Mouse (Mus musculus) adrenal gland, adult 2 months (tissue): ENCODE results near the gene Alkbh1. TPM values are rescaled to one million over a fixed set of nuclear protein-coding genes. Genes with fewer than 3 reads are reported as not detected.

Experiments used
- DNase-seq: peaks from one replicate; pipeline ENCODE4 v3.0.0; 2021
- polyA plus RNA-seq: library from polyadenylated mRNA; depleted of rRNA; stranded (reverse); fragments of >200 nt; gene quantifications from 2 replicates; pipeline ENCODE4 v1.2.3, GENCODE M21; 2012
- total RNA-seq, 2 experiments: library from RNA; stranded (reverse); gene quantifications; 2 replicates each; pipeline ENCODE4 v1.2.3; 2021

Gene Alkbh1
- total and polyA plus RNA-seq, 3 experiments, result 13.3 to 28.5 (median 15.3) TPM

- no peak for DNase-seq
Measured at GRCm38 (mm10) chr12:87418921-87419320, 24.9 kb downstream of the Alkbh1 start.

DNA sequence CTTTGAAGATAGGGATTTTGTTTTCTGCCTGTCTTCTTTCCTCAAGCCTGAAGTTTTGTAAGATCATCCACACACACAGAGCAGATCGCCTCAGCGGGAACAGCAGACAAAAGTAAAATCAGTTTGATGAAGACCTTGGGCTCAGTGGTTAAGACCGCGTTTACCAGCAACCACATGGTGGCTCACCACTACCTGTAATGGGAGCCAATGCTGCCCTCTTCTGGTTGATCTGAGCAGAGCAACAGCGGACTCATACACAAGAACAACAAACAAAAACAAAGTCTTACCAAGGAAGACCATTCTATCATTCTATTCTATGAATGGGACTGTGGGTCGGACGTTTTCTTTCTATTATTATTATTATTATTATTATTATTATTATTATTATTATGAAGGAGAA, 27.1 kb downstream of the Alkbh1 start:
- DNase-seq, result peak; percentile 68

GRCm38 (mm10) chr12:87415358-87415757, 28.5 kb downstream of the Alkbh1 start:
- DNase-seq, result no peak

- peak; percentile 76 for DNase-seq
Measured at GRCm38 (mm10) chr12:87413179-87413790, 30.5 kb downstream of the Alkbh1 start.

- DNase-seq, result no peak
Measured at GRCm38 (mm10) chr12:87410999-87411398, 32.8 kb downstream of the Alkbh1 start.

DNA sequence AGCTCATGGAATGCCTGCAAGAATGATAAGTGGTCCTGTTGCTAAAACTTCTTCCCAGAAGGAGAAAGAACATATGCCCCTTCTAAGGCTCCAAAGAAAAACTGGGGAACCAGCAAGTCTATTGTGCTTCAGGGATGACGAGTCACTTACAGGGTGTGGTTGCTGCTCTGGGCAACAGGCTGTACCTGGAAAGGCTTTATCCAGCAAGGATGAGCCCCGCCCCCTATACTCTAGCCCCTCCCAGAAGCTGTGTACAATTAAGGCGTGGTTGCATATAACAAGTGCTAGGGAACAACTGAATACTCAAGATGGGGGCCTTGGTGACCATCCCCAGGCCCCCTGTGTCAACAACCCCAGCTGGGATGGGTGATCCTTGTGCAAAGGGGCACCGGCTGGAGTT, 34.7 kb downstream of the Alkbh1 start:
- no peak for DNase-seq

GRCm38 (mm10) chr12:87407869-87408605, 35.8 kb downstream of the Alkbh1 start:
- DNase-seq, result peak; percentile 80

- DNase-seq, result no peak
Measured at GRCm38 (mm10) chr12:87405721-87406120, 38.1 kb downstream of the Alkbh1 start.

GRCm38 (mm10) chr12:87405165-87405564, 38.7 kb downstream of the Alkbh1 start:
- DNase-seq, result no peak

DNA sequence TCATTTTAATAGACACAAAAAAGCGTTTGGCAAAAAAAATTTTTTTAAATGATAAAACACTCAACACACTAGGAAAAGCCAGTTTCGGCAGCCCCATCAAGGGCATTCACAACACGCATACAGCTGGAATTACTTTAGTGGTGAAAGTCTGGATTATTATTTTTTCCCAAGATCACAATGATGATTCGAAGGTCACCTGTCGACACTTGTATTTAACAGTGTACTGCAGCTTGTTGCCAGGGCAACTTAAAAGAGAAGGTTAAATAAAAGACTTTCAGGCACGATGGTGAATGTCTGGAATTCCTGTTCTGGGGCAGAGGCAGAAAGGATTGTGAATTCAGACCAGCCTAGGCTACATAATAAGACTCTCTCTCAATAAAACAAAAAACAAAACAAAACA, 41.9 kb downstream of the Alkbh1 start:
- DNase-seq, result no peak

DNA sequence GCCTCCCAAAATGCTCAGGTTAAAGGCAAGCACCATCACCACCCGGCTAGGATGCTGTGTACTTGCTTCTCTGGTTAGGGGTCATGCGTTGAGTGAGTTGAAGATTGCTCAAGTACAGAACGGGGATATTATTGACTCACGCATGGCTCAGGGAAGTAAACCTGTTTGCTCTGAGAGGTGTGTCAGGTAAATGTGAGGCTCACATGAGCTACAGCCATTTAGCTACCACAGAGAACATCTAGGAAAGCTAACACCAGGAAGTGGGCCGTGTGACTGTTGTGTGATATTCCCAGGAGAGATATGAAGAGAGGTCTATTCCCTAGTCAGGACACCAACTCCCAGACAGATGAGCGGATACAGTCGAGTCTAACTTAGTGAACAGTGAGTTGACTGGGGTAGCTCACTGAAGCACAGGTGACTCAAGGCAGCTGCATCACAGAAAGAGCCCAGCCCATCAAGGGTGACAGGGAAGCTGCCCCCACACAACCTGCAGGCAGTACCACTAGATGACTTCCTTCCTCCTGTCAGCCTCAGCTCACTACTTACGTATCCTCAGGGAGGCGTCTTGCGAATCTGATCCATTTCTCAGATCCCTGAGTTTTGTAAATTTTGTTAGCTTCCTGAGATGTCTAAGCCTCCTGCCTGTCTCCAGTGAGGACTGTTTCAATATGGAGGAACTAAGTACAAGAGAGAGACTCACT, 44.5 kb downstream of the Alkbh1 start:
- DNase-seq, result no peak

DNA sequence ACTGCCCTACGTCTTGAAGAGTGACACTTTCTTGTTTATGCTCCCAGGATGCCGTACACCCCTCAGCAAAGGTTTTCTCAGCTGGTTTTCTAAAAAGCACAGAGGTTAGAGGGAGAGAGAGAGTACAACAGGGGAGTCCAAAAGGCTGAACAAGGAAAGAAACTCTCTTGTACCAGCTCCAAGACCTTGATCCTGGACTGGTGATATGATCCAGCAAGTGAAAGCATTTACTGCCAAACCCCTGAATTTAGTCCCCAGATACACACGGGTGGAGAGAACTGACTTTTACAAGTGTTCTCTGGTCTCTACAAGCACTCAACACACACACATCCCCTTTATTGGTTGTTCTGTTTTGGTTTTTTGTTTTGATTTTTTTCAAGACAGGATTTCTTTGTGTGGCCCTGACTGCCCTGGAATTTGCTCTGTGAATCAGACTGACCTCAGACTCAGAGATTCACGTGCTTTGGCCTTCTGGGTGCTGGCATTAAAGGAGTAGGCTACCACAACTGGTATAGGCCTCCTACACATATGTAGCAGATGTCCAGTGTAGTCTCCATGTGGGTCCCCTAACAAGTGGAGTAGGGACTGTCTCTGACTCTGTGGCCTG, 45.9 kb downstream of the Alkbh1 start:
- DNase-seq, result peak; percentile 83

DNA sequence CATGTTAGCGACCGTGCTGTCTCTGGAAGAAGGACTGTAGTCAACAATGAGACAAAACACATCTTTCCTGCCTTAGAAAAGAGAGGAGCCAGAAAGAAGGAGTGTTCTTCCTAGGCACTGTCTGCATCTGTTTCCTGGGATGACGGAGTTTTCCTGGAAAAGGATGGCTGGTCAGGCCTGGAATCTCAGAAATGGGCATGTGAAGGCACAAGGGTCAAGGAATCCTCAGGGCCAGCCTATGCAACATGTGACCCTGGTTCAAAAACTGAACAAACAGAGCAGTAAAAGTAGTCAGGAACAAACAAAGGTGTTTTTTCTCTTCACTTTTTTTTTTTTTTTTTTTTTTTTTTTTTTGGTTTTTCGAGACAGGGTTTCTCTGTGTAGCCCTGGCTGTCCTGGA, 46.7 kb downstream of the Alkbh1 start:
- no peak for DNase-seq

DNA sequence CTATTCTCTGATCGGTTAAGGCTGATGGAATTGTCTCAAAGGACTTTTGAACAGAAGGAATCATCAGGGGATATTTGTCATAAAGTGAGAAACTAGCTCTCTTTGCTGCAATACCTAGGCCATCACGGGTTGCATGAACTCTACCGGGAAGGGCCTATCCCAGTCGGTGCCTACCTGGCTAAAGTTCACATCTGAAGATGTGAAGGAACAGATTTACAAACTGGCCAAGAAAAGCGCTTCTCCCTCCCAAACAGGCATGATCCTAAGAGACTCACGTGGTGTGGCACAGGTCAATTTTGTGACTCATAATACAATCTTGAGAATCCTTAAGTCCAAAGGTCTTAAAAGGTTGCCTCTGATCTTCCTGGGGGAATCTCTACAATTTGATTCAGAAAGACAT, 49.5 kb downstream of the Alkbh1 start:
- DNase-seq, result no peak

DNA sequence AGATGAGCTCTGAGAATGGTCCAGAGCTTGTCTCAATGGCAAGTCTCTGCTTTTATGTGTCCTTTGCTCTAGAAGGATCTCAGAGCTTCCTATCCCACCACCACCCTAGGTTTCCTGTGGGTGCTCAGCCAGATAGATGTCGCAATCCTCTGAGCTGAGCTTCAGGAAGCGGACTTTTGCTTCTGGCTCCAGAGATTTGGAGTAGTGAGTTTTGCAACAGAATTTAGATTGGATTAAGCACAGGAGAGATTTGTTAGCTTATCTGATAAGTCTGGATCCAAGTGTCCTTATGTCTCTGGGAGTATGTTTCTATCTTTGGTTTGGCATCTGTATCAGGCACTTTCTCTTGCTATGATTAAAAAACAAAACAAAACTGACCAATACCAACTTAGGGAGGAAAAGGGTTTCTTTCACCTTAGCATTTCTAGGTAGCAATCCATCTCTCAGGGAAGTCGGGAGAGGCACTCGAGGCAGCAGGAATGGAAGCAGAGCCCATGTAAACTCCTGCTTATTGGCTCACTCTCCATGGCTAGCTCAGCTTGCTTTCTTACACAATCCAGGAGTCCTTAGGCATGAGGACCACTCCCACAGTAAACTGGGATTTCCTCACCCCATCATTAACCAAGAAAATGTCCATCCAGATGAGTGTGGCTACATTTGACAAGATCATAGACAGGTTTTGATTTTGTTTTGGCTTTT, 50.2 kb downstream of the Alkbh1 start:
- DNase-seq, result peak; percentile 64

DNA sequence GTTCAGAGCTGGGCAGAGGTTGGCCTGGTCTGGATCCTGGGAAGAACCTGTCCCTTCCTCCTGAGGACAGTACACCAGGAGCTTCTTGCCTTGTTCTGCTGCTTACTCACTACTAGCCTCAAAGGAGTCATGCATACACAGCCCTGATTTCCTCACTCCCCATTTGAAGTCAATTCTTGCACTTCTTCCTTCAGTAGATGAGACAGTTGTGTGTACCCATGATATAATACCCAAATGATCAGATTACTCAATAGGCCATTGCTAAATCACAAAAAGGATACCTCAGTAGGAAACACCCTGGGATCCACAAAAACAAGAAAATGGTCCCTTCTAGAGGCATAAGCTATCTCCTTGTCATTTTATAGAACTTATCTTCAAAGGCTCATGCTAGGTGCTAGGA, 52.5 kb downstream of the Alkbh1 start:
- peak; percentile 54 for DNase-seq

GRCm38 (mm10) chr12:87389231-87389630, 54.6 kb downstream of the Alkbh1 start:
- DNase-seq, result no peak

- peak; percentile 100 for DNase-seq
Measured at GRCm38 (mm10) chr12:87388122-87388774, 55.6 kb downstream of the Alkbh1 start, which contains the start of gene Sptlc2. TSS of gene Sptlc2 (minus strand) at chr12:87388355.

- peak; percentile 59 for DNase-seq
Measured at GRCm38 (mm10) chr12:87387171-87388121, 56.4 kb downstream of the Alkbh1 start.

- DNase-seq, result no peak
Measured at GRCm38 (mm10) chr12:87385051-87385450, 58.8 kb downstream of the Alkbh1 start.

- DNase-seq, result no peak
Measured at GRCm38 (mm10) chr12:87381380-87381682, 62.5 kb downstream of the Alkbh1 start.
